8 mouse cellular contexts compared by ENCODE assay signal in genomic region chr2:30795271-30795888, GRCm38 (mm10). TPM values are rescaled to one million over a fixed set of nuclear protein-coding genes. Genes with fewer than 3 reads are reported as not detected.
DNase-seq lines count a peak whose midpoint lies in the region; ATAC-seq and TF ChIP-seq lines count a peak whose summit lies in the region.

No protein-coding gene starts in this region.

- H3K4me3 ChIP-seq in forebrain, embryonic 11.5 days (ENCODE audit: low read depth, low read length) = peak overlapping the region; percentile 32; the same call in 1 of the 2 replicates
- H3K4me3 ChIP-seq in forebrain, embryonic 16.5 days (replicated peaks; ENCODE audit: low read length) = no peak overlapping the region
- H3K4me3 ChIP-seq in testis, adult 2 months (ENCODE audit: control insufficient read depth, low read depth, low read length) = peak overlapping the region; percentile 55
- H3K4me3 ChIP-seq in liver, embryonic 13.5 days (replicated peaks) = peak overlapping the region; percentile 50

- no peaks in the 10 kb centered on the region for H3K9me3 ChIP-seq in forebrain, embryonic 11.5 days (ENCODE audit: control insufficient read depth, low read length)
- no peaks in the 10 kb centered on the region for H3K9me3 ChIP-seq in forebrain, embryonic 16.5 days (ENCODE audit: control insufficient read depth, low read length)
- no peaks in the 10 kb centered on the region for H3K9me3 ChIP-seq in liver, embryonic 13.5 days (replicated peaks)

- 62% methylated on average over 7 of the region's 7 CpGs for WGBS in forebrain, embryonic 11.5 days
- 65% methylated on average over 7 of the region's 7 CpGs for WGBS in forebrain, embryonic 16.5 days
- 64% methylated on average over 7 of the region's 7 CpGs for WGBS in liver, embryonic 13.5 days (ENCODE audit: insufficient replicate concordance)

- H3K9ac ChIP-seq in forebrain, embryonic 11.5 days (ENCODE audit: low read length) = peak overlapping the region; percentile 68; the same call in 1 of the 2 replicates
- no peak overlapping the region for H3K9ac ChIP-seq in forebrain, embryonic 16.5 days (replicated peaks; ENCODE audit: low read depth, low read length)
- H3K9ac ChIP-seq in liver, embryonic 13.5 days = peak overlapping the region; percentile 56

- TF ChIP-seq CTCF in testis, adult 2 months (IDR thresholded peaks at IDR 0.05; ENCODE audit: control insufficient read depth, insufficient read depth, insufficient replicate concordance, low read depth, low read length) = no peak

- peaks cover 15% of the 10 kb centered on the region for H3K4me1 ChIP-seq in forebrain, embryonic 11.5 days (replicated peaks; ENCODE audit: control insufficient read depth, insufficient read depth, low read length)
- H3K4me1 ChIP-seq in forebrain, embryonic 16.5 days (replicated peaks; ENCODE audit: control insufficient read depth, insufficient read depth, low read length) = peaks cover 28% of the 10 kb centered on the region
- peaks cover 16% of the 10 kb centered on the region for H3K4me1 ChIP-seq in testis, adult 2 months (ENCODE audit: control insufficient read depth, insufficient read depth, low read length)
- H3K4me1 ChIP-seq in liver, embryonic 13.5 days (replicated peaks) = peaks cover 25% of the 10 kb centered on the region

- no peak for DNase-seq in forebrain, embryonic 11.5 days (ENCODE audit: low spot score)
- no peak for DNase-seq in testis, postnatal 10 days (ENCODE audit: low spot score)
- DNase-seq in liver, embryonic 13.5 days = no peak
- DNase-seq in embryo, embryonic 9.5 days (ENCODE audit: extremely low spot score) = no peak
- no peak for DNase-seq in urinary bladder, postnatal 36 days (ENCODE audit: low spot score in 2 of 2)
- DNase-seq in right cerebral cortex, adult 2 months (ENCODE audit: low spot score in 2 of 2) = no peak

- no peak overlapping the region for H3K27ac ChIP-seq in forebrain, embryonic 11.5 days (ENCODE audit: low read depth, low read length)
- no peak overlapping the region; the same call in 1 of the 2 replicates for H3K27ac ChIP-seq in forebrain, embryonic 16.5 days (ENCODE audit: low read length)
- H3K27ac ChIP-seq in testis, adult 2 months (ENCODE audit: control insufficient read depth, insufficient read depth, low read depth, low read length) = 0 out of 2 replicates have a peak overlapping the region, but pooled peaks have one; percentile 50
- no peak overlapping the region for H3K27ac ChIP-seq in liver, embryonic 13.5 days

- ATAC-seq in forebrain, embryonic 11.5 days (replicated peaks; ENCODE audit: low FRiP score) = no peak
- ATAC-seq in forebrain, embryonic 16.5 days = no peak
- no peak for ATAC-seq in liver, embryonic 13.5 days (ENCODE audit: low read depth)

- H3K36me3 ChIP-seq in forebrain, embryonic 11.5 days (ENCODE audit: control insufficient read depth, insufficient read depth, low read length) = no peaks in the 10 kb centered on the region
- H3K36me3 ChIP-seq in forebrain, embryonic 16.5 days (ENCODE audit: control insufficient read depth, insufficient read depth) = no peaks in the 10 kb centered on the region
- H3K36me3 ChIP-seq in testis, adult 2 months (ENCODE audit: control insufficient read depth, insufficient read depth, low read length) = no peaks in the 10 kb centered on the region
- H3K36me3 ChIP-seq in liver, embryonic 13.5 days = no peaks in the 10 kb centered on the region

- H3K4me2 ChIP-seq in forebrain, embryonic 11.5 days (ENCODE audit: low read depth, low read length, severe bottlenecking) = peak overlapping the region; percentile 67; the same call in 1 of the 2 replicates
- no peak overlapping the region for H3K4me2 ChIP-seq in forebrain, embryonic 16.5 days (ENCODE audit: low read length)
- peak overlapping the region; percentile 70 for H3K4me2 ChIP-seq in liver, embryonic 13.5 days

- no peak for TF ChIP-seq POLR2A in testis, adult 2 months (IDR thresholded peaks at IDR 0.05; ENCODE audit: control insufficient read depth, low read depth, low read length)

- H3K27me3 ChIP-seq in forebrain, embryonic 11.5 days (ENCODE audit: control insufficient read depth, insufficient read depth, low read length) = peaks cover 2% of the 10 kb centered on the region; the same call in 1 of the 2 replicates
- H3K27me3 ChIP-seq in forebrain, embryonic 16.5 days (replicated peaks; ENCODE audit: control insufficient read depth, insufficient read depth, low read length) = no peaks in the 10 kb centered on the region
- no peaks in the 10 kb centered on the region for H3K27me3 ChIP-seq in testis, adult 2 months (ENCODE audit: control insufficient read depth, insufficient read depth, low read length)
- H3K27me3 ChIP-seq in liver, embryonic 13.5 days = peaks cover 56% of the 10 kb centered on the region

RNA-seq across cellular contexts. Expression of gene 1700001O22Rik, which starts 8.1 kb away (rescaled TPM):
- polyA plus RNA-seq in forebrain, embryonic 11.5 days (2014; fragmentation: Nextera tagmentation; extraction: Ambion mirVana) = 4.2 and 4.6 TPM in 2 replicates
- polyA plus RNA-seq in forebrain, embryonic 16.5 days (2015; fragmentation: Nextera tagmentation; extraction: Ambion mirVana) = 2.1 and 2.9 TPM in 2 replicates
- 905 and 964 TPM in 2 replicates for polyA plus RNA-seq in testis, adult 2 months (2012; rRNA removed)
- polyA plus RNA-seq in liver, embryonic 13.5 days (2015; fragmentation: Nextera tagmentation; extraction: Ambion mirVana) = 0.10 and 0.17 TPM in 2 replicates

RNA-seq across cellular contexts. Expression of gene Ntmt1, which starts 12.2 kb away (rescaled TPM):
- 102 and 118 TPM in 2 replicates for polyA plus RNA-seq in forebrain, embryonic 11.5 days (2014; fragmentation: Nextera tagmentation; extraction: Ambion mirVana)
- polyA plus RNA-seq in forebrain, embryonic 16.5 days (2015; fragmentation: Nextera tagmentation; extraction: Ambion mirVana) = 120 and 121 TPM in 2 replicates
- 49.5 and 53.9 TPM in 2 replicates for polyA plus RNA-seq in testis, adult 2 months (2012; rRNA removed)
- polyA plus RNA-seq in liver, embryonic 13.5 days (2015; fragmentation: Nextera tagmentation; extraction: Ambion mirVana) = 35.5 and 36.3 TPM in 2 replicates

RNA-seq across cellular contexts. Expression of gene Asb6, which starts 34.8 kb away (rescaled TPM):
- polyA plus RNA-seq in forebrain, embryonic 11.5 days (2014; fragmentation: Nextera tagmentation; extraction: Ambion mirVana) = 41.9 and 42.5 TPM in 2 replicates
- 41.2 and 47.2 TPM in 2 replicates for polyA plus RNA-seq in forebrain, embryonic 16.5 days (2015; fragmentation: Nextera tagmentation; extraction: Ambion mirVana)
- polyA plus RNA-seq in testis, adult 2 months (2012; rRNA removed) = 9.3 and 10.5 TPM in 2 replicates
- polyA plus RNA-seq in liver, embryonic 13.5 days (2015; fragmentation: Nextera tagmentation; extraction: Ambion mirVana) = 34.6 and 36.6 TPM in 2 replicates

RNA-seq across cellular contexts. Expression of gene Prrx2, which starts 39.4 kb away (rescaled TPM):
- 30.8 and 33.6 TPM in 2 replicates for polyA plus RNA-seq in forebrain, embryonic 11.5 days (2014; fragmentation: Nextera tagmentation; extraction: Ambion mirVana)
- polyA plus RNA-seq in forebrain, embryonic 16.5 days (2015; fragmentation: Nextera tagmentation; extraction: Ambion mirVana) = 1.9 and 4.0 TPM in 2 replicates
- polyA plus RNA-seq in testis, adult 2 months (2012; rRNA removed) = 1.0 and 1.5 TPM in 2 replicates
- 0.53 and 0.57 TPM in 2 replicates for polyA plus RNA-seq in liver, embryonic 13.5 days (2015; fragmentation: Nextera tagmentation; extraction: Ambion mirVana)

Comparison
In these comparisons a context has a peak if more than half of its experiments do, and no peak if none do; other contexts are left out.
1. RNA of gene 1700001O22Rik, which starts 8.1 kb away (polyA plus RNA-seq): 905 to 964 TPM in testis, adult 2 months; 4.2 to 4.6 TPM in forebrain, embryonic 11.5 days, 2.1 to 2.9 TPM in forebrain, embryonic 16.5 days and 0.10 to 0.17 TPM in liver, embryonic 13.5 days; every median in the first group is over 100 times any median in the second.